Mouse (Mus musculus) hematopoietic multipotent progenitor cell, adult 10-12 weeks (in vitro differentiated cells): Measurements from ENCODE around the gene Coro1b. TPM values are rescaled to one million over a fixed set of nuclear protein-coding genes. Genes with fewer than 3 reads are reported as not detected.

ENCODE experiments used
- polyA plus RNA-seq: library from polyadenylated mRNA; stranded (reverse); fragments of >175 nt; gene quantifications from 2 replicates; pipeline ENCODE4 v1.2.3, GENCODE M21; 2012; ENCODE audit warnings: low replicate concordance

Gene Coro1b
- 197 and 258 TPM in 2 replicates for polyA plus RNA-seq

GRCm38 (mm10) chr19:4148491-4148806, at the start of gene Coro1b:
Coro1b (plus strand) TSS chr19:4148619.

DNA sequence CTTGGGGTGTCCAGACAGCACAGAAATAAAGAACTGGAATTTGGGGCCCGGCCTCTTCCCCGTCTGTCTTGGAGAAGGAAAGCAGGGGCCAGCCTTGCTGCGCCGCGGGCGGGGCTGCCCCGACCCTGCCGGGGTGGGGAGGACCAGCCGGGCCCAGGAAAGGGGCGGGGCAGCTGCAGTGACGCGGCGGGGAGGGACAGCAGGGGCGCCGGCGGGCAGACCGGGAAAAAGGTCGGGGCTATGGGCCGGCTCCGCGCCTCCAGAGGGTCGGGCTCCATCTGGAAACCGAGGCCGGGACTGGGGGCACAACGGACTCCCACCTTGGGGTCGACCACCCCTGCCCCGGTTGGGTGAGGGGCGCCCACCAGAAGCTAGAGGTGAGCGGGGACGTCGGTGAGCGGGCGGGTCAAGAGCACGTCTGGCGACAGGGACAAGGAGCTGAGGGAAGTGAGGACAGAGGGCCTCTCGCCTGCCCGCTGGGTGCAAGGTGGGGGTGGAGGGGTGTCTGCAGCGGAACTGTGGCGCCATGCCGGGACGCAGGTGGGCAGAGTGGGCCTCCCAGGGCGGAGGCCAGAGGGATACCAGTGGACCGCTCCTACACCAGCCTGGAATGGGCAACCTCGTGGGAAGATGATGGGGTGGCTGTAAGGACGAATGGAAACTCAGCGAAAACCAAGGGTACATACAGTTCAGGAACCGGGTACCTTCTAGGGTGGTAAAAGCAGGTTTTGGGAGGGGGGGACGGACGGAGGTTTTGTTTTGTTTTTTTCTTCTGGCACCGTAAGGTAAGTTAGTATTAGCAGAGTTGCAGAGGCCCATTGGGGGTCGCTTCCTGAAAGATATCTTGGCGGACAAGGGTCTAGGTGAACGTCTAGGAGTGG, 48.3 kb upstream of the Coro1b start, which contains the start of gene Pitpnm1:
Gene Pitpnm1 (plus strand): TSS at position 162 of the 881 bp plus-strand sequence.

GRCm38 (mm10) chr19:4125741-4126696, 22.4 kb upstream of the Coro1b start, which contains the start of gene Aip:
Aip (minus strand) TSS chr19:4125858.

DNA sequence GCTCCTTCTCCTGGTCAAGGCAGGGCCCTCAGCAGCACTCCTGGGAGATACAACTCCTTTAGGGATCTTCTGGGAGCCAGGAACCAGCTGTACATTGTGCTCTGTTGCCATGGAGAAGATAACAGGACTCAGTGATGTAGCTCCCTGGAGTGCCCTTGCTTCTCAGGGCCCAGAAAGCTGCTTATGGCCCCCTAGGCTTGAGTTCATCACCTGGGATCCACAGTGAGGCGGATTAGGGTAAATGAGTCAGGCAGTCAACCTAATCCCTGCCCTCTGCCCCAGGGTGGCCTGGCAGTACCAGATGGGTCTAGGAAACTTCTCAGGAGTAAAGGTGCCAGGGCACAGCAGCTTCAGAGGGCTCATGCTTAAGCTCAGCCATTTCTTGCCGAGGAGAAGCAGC, 9.0 kb upstream of the Coro1b start, which contains the start of gene Gpr152:
Gene Gpr152 (plus strand): TSS at position 342 of the 400 bp plus-strand sequence.

GRCm38 (mm10) chr19:4143759-4144268, 4.6 kb upstream of the Coro1b start, which contains the start of gene Cabp4:
Cabp4 (minus strand) TSS chr19:4144033.

GRCm38 (mm10) chr19:4153232-4153654, 4.8 kb downstream of the Coro1b start, which contains the start of gene Ptprcap:
Ptprcap (plus strand) TSS chr19:4153604.

GRCm38 (mm10) chr19:4162646-4163542, 14.5 kb downstream of the Coro1b start, which contains the start of gene Rps6kb2:
Rps6kb2 (minus strand) TSS chr19:4163354.

DNA sequence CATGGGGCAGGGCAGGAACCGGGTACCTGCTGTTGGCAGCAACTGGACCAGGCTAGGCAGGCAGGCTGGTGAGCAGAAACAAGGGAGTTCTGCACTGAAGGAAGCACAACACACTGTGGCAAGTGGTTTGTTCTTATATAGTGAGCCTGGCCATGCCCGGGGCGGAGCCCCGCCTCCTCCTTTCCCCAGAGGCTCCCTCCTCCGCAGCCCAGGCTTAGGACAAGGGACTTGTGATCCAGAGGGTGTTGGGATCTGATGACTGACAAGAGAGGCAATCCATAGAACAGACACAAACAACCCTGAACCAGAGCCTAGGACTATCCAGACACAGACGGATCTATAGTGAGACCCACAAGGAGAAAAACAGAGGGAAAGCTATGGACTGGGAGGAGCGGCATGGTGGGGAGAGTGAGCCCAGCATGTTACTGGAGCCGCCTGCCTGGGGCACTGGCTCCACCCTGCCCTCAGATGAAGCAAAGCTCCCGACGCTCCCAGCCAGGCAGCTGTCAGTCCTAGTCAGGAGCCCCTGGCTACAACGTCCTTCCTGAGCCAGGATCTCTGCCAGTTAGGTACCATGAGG, 27.0 kb downstream of the Coro1b start, which contains the start of gene Carns1:
Gene Carns1 (minus strand): TSS at position 112 of the 580 bp plus-strand sequence.

GRCm38 (mm10) chr19:4190831-4191334, 42.5 kb downstream of the Coro1b start, which contains the start of gene Tbc1d10c:
Tbc1d10c (minus strand) TSS chr19:4191284.

GRCm38 (mm10) chr19:4191528-4192250, 43.3 kb downstream of the Coro1b start, which contains the start of gene Ppp1ca:
Ppp1ca (plus strand) TSS chr19:4192065.

DNA sequence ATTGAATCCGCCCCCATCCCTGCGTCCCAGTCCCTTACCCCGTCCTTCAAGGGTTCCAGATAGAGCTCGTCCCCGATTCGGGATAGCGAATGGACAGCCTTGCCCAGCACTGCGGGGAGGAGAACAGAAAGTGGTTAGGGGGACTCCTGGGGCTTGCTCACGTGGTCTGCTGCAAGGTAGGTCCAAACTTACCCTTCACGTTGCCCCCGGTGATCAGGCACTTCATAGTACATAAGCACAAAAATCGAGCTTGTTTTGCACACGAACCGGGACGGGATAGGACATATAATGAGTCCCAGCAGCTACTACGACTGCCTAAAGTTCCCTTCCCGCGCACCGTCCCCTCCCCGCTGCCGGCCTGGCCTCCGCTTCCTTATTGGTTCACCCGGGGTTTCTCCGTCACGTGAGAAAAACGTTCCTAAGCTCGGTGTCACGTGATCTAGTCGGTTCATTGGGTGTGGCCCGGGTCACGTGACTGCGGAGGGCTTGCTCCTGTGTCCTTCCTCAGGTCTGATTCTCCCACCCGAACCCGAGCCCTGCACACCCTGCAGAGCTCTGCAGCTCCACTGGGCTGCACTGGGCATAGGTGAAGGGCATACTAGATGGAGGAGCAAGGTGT, 53.0 kb downstream of the Coro1b start, which contains the start of gene Rad9a:
Gene Rad9a (minus strand): TSS at position 372 of the 619 bp plus-strand sequence.

Other genes with a start within 250 kb of the Coro1b start
- gene Tcirg1, start 241.5 kb upstream of the Coro1b start, polyA plus RNA-seq, result 168 and 319 TPM in 2 replicates
- 14.4 and 178 TPM in 2 replicates for gene Ndufs8, start 235.8 kb upstream of the Coro1b start, polyA plus RNA-seq
- 12.9 and 17.0 TPM in 2 replicates for gene Aldh3b1, start 218.8 kb upstream of the Coro1b start, polyA plus RNA-seq
- gene Unc93b1, start 213.4 kb upstream of the Coro1b start, polyA plus RNA-seq, result 560 and 780 TPM in 2 replicates
- 0.03 TPM in 1 of 2 replicates, not detected in the other for gene Aldh3b3, start 190.0 kb upstream of the Coro1b start, polyA plus RNA-seq
- 0.14 and 1.1 TPM in 2 replicates for gene Aldh3b2, start 176.3 kb upstream of the Coro1b start, polyA plus RNA-seq
- gene Acy3, start 162.0 kb upstream of the Coro1b start, polyA plus RNA-seq, result 0.24 and 2.2 TPM in 2 replicates
- not detected in 2 replicates for gene Tbx10, start 155.9 kb upstream of the Coro1b start, polyA plus RNA-seq
- gene Nudt8, start 148.0 kb upstream of the Coro1b start, polyA plus RNA-seq, result 15.0 and 27.5 TPM in 2 replicates
- 6.1 and 8.0 TPM in 2 replicates for gene Gm49405, start 148.0 kb upstream of the Coro1b start, polyA plus RNA-seq
- gene Doc2g, start 145.3 kb upstream of the Coro1b start, polyA plus RNA-seq, result 8.9 and 23.7 TPM in 2 replicates
- 57.0 and 132 TPM in 2 replicates for gene Ndufv1, start 135.8 kb upstream of the Coro1b start, polyA plus RNA-seq
- gene Gstp1, start 110.6 kb upstream of the Coro1b start, polyA plus RNA-seq, result 64.6 and 210 TPM in 2 replicates
- 0.47 and 0.56 TPM in 2 replicates for gene Gstp2, start 102.6 kb upstream of the Coro1b start, polyA plus RNA-seq
- gene Gstp3, start 89.0 kb upstream of the Coro1b start, polyA plus RNA-seq, result 8.4 and 10.8 TPM in 2 replicates
- gene Cabp2, start 67.0 kb upstream of the Coro1b start, polyA plus RNA-seq, result not detected in 2 replicates
- gene Cdk2ap2, start 51.4 kb upstream of the Coro1b start, polyA plus RNA-seq, result 251 and 401 TPM in 2 replicates
- gene Pitpnm1, start 48.6 kb upstream of the Coro1b start, polyA plus RNA-seq, result 226 and 266 TPM in 2 replicates
- gene Aip, start 22.8 kb upstream of the Coro1b start, polyA plus RNA-seq, result 166 and 283 TPM in 2 replicates
- 0.06 TPM in 1 of 2 replicates, not detected in the other for gene Gpr152, start 8.8 kb upstream of the Coro1b start, polyA plus RNA-seq
- gene Cabp4, start 4.6 kb upstream of the Coro1b start, polyA plus RNA-seq, result 2.9 and 3.2 TPM in 2 replicates
- gene Ptprcap, start 5.0 kb downstream of the Coro1b start, polyA plus RNA-seq, result 1,796 and 2,730 TPM in 2 replicates
- 46.3 and 105 TPM in 2 replicates for gene Rps6kb2, start 14.7 kb downstream of the Coro1b start, polyA plus RNA-seq
- 40.4 and 54.0 TPM in 2 replicates for gene Carns1, start 26.9 kb downstream of the Coro1b start, polyA plus RNA-seq
- 638 and 694 TPM in 2 replicates for gene Tbc1d10c, start 42.7 kb downstream of the Coro1b start, polyA plus RNA-seq
- gene Ppp1ca, start 43.4 kb downstream of the Coro1b start, polyA plus RNA-seq, result 456 and 607 TPM in 2 replicates
- 45.2 and 49.9 TPM in 2 replicates for gene Rad9a, start 53.0 kb downstream of the Coro1b start, polyA plus RNA-seq
- 130 and 210 TPM in 2 replicates for gene Clcf1, start 65.6 kb downstream of the Coro1b start, polyA plus RNA-seq
- 0.75 and 163 TPM in 2 replicates for gene AC109138.7, start 65.7 kb downstream of the Coro1b start, polyA plus RNA-seq
- 157 and 158 TPM in 2 replicates for gene Pold4, start 83.3 kb downstream of the Coro1b start, polyA plus RNA-seq
- gene Ssh3, start 120.6 kb downstream of the Coro1b start, polyA plus RNA-seq, result 27.8 and 60.7 TPM in 2 replicates
- gene Ankrd13d, start 134.5 kb downstream of the Coro1b start, polyA plus RNA-seq, result 25.1 and 46.7 TPM in 2 replicates
- 1,315 and 1,512 TPM in 2 replicates for gene Grk2, start 157.6 kb downstream of the Coro1b start, polyA plus RNA-seq
- 87.2 and 104 TPM in 2 replicates for gene Kdm2a, start 249.7 kb downstream of the Coro1b start, polyA plus RNA-seq